Comparison of ENCODE assay signal across 12 mouse cellular contexts in genomic region chr17:5210101-5210727, GRCm38 (mm10).
A peak's percentile ranks its signal among the peaks of the same experiment; 100 is the strongest.
DNase-seq lines count a peak whose midpoint lies in the region; ATAC-seq and TF ChIP-seq lines count a peak whose summit lies in the region.
"Had no signal": no experiment of that assay in that cellular context is flagged by ENCODE, and none has a peak within 500 bp of the region (broad histone marks: within the 10 kb centered on the region; RNA-seq: fewer than 3 reads in every experiment).

No protein-coding gene starts in this region.

- no peak overlapping the region for H3K27ac ChIP-seq in embryonic facial prominence, embryonic 14.5 days (replicated peaks; ENCODE audit: low read depth, low read length)
- H3K27ac ChIP-seq in embryonic facial prominence, embryonic 10.5 days (replicated peaks), result no peak overlapping the region
- peak overlapping the region; percentile 76 for H3K27ac ChIP-seq in layer of hippocampus, adult 2 months
- H3K27ac ChIP-seq in heart, embryonic 16.5 days (ENCODE audit: low read length), result 0 out of 2 replicates have a peak overlapping the region, but pooled peaks have one; percentile 5
- H3K27ac ChIP-seq in liver, embryonic 12.5 days, result no peak overlapping the region
- H3K27ac ChIP-seq: embryonic facial prominence, embryonic 15.5 days had no signal

- H3K27me3 ChIP-seq in embryonic facial prominence, embryonic 14.5 days (replicated peaks; ENCODE audit: control insufficient read depth, insufficient read depth, low read length), result no peaks in the 10 kb centered on the region
- no peaks in the 10 kb centered on the region for H3K27me3 ChIP-seq in embryonic facial prominence, embryonic 10.5 days (replicated peaks; ENCODE audit: low read depth, poor library complexity, severe bottlenecking)
- no peaks in the 10 kb centered on the region for H3K27me3 ChIP-seq in heart, embryonic 16.5 days (ENCODE audit: control insufficient read depth, insufficient read depth, low read length)
- H3K27me3 ChIP-seq in liver, embryonic 12.5 days (replicated peaks), result no peaks in the 10 kb centered on the region
- H3K27me3 ChIP-seq: embryonic facial prominence, embryonic 15.5 days had no signal

- no peaks in the 10 kb centered on the region for H3K9me3 ChIP-seq in embryonic facial prominence, embryonic 14.5 days (ENCODE audit: control insufficient read depth, low read length)
- no peaks in the 10 kb centered on the region for H3K9me3 ChIP-seq in embryonic facial prominence, embryonic 10.5 days
- H3K9me3 ChIP-seq in heart, embryonic 16.5 days (replicated peaks; ENCODE audit: control insufficient read depth, low read length), result no peaks in the 10 kb centered on the region
- H3K9me3 ChIP-seq in liver, embryonic 12.5 days (replicated peaks), result no peaks in the 10 kb centered on the region
- H3K9me3 ChIP-seq: embryonic facial prominence, embryonic 15.5 days had no signal

- H3K4me1 ChIP-seq in embryonic facial prominence, embryonic 14.5 days (ENCODE audit: control insufficient read depth, insufficient read depth, low read length), result peaks cover 34% of the 10 kb centered on the region
- peaks cover 40% of the 10 kb centered on the region for H3K4me1 ChIP-seq in embryonic facial prominence, embryonic 10.5 days
- H3K4me1 ChIP-seq in heart, embryonic 16.5 days (ENCODE audit: control insufficient read depth, insufficient read depth, low read length), result peaks cover 40% of the 10 kb centered on the region
- H3K4me1 ChIP-seq in liver, embryonic 12.5 days, result peaks cover 29% of the 10 kb centered on the region

- no peak overlapping the region for H3K4me3 ChIP-seq in embryonic facial prominence, embryonic 14.5 days (ENCODE audit: low read depth, low read length)
- H3K4me3 ChIP-seq in embryonic facial prominence, embryonic 10.5 days, result no peak overlapping the region
- no peak overlapping the region for H3K4me3 ChIP-seq in layer of hippocampus, adult 2 months
- H3K4me3 ChIP-seq in heart, embryonic 16.5 days (ENCODE audit: low read length), result no peak overlapping the region
- H3K4me3 ChIP-seq in liver, embryonic 12.5 days, result no peak overlapping the region
- H3K4me3 ChIP-seq: embryonic facial prominence, embryonic 15.5 days had no signal

- WGBS in embryonic facial prominence, embryonic 14.5 days, result 76% methylated on average over 6 of the region's 6 CpGs
- 86% methylated on average over 6 of the region's 6 CpGs for WGBS in embryonic facial prominence, embryonic 10.5 days
- WGBS in heart, embryonic 16.5 days, result 48% methylated on average over 6 of the region's 6 CpGs
- WGBS in liver, embryonic 12.5 days (ENCODE audit: insufficient replicate concordance), result 76% methylated on average over 6 of the region's 6 CpGs

- peak; percentile 74 for DNase-seq in embryonic facial prominence, embryonic 14.5 days (ENCODE audit: low spot score)
- DNase-seq in embryonic facial prominence, embryonic 10.5 days (ENCODE audit: low spot score), result no peak
- no peak for DNase-seq in layer of hippocampus, adult 2 months (ENCODE audit: low spot score in 2 of 2)
- no peak for DNase-seq in layer of hippocampus, adult 8-10 months (ENCODE audit: low spot score in 2 of 2)
- DNase-seq in skeletal muscle tissue, adult 2 months (ENCODE audit: low read depth, low spot score), result peak; percentile 42
- DNase-seq in thymus, postnatal 10 days (ENCODE audit: low spot score in 2 of 2), result no peak
- DNase-seq: gastrocnemius, postnatal 14 days; midbrain, embryonic 14.5 days had no signal

- H3K4me2 ChIP-seq in embryonic facial prominence, embryonic 14.5 days (ENCODE audit: low read depth, low read length), result no peak overlapping the region
- H3K4me2 ChIP-seq in heart, embryonic 16.5 days (ENCODE audit: low read depth, low read length), result no peak overlapping the region
- H3K4me2 ChIP-seq in liver, embryonic 12.5 days, result no peak overlapping the region
- H3K4me2 ChIP-seq: embryonic facial prominence, embryonic 15.5 days had no signal

- H3K9ac ChIP-seq in embryonic facial prominence, embryonic 14.5 days (ENCODE audit: low read depth, low read length), result no peak overlapping the region
- H3K9ac ChIP-seq in heart, embryonic 16.5 days (ENCODE audit: low read length), result no peak overlapping the region
- H3K9ac ChIP-seq in liver, embryonic 12.5 days, result no peak overlapping the region
- H3K9ac ChIP-seq: embryonic facial prominence, embryonic 15.5 days had no signal

- H3K36me3 ChIP-seq in embryonic facial prominence, embryonic 14.5 days (ENCODE audit: control insufficient read depth, insufficient read depth, low read length), result no peaks in the 10 kb centered on the region
- H3K36me3 ChIP-seq in embryonic facial prominence, embryonic 10.5 days (replicated peaks), result no peaks in the 10 kb centered on the region
- no peaks in the 10 kb centered on the region for H3K36me3 ChIP-seq in heart, embryonic 16.5 days (ENCODE audit: control insufficient read depth, insufficient read depth)
- H3K36me3 ChIP-seq in liver, embryonic 12.5 days, result no peaks in the 10 kb centered on the region
- H3K36me3 ChIP-seq: embryonic facial prominence, embryonic 15.5 days had no signal

- peak; percentile 27; the same call in 1 of the 2 replicates for ATAC-seq in embryonic facial prominence, embryonic 14.5 days (ENCODE audit: low read depth)
- ATAC-seq in heart, embryonic 16.5 days (replicated peaks; ENCODE audit: extremely low read depth, insufficient read depth, low FRiP score), result no peak
- ATAC-seq in liver, embryonic 12.5 days, result no peak
- ATAC-seq: intestine, postnatal 0 days had no signal

- TF ChIP-seq CTCF in layer of hippocampus, adult 2 months (conservative IDR thresholded peaks at IDR 0.05), result no peak

Comparison
In these comparisons a context has a peak if more than half of its experiments do, and no peak if none do; other contexts are left out.
1. DNase-seq: peak in embryonic facial prominence, embryonic 14.5 days (single experiment) and skeletal muscle tissue, adult 2 months (single experiment); none in embryonic facial prominence, embryonic 10.5 days (single experiment), layer of hippocampus, adult 2 months (0 of 2), layer of hippocampus, adult 8-10 months (0 of 2) and thymus, postnatal 10 days (0 of 2).
2. H3K27ac ChIP-seq: peak in layer of hippocampus, adult 2 months (single experiment) and heart, embryonic 16.5 days (single experiment); none in embryonic facial prominence, embryonic 14.5 days (single experiment), embryonic facial prominence, embryonic 10.5 days (single experiment) and liver, embryonic 12.5 days (single experiment).